Comparison of ENCODE assay signal across 8 mouse cellular contexts in the genomic region with DNA sequence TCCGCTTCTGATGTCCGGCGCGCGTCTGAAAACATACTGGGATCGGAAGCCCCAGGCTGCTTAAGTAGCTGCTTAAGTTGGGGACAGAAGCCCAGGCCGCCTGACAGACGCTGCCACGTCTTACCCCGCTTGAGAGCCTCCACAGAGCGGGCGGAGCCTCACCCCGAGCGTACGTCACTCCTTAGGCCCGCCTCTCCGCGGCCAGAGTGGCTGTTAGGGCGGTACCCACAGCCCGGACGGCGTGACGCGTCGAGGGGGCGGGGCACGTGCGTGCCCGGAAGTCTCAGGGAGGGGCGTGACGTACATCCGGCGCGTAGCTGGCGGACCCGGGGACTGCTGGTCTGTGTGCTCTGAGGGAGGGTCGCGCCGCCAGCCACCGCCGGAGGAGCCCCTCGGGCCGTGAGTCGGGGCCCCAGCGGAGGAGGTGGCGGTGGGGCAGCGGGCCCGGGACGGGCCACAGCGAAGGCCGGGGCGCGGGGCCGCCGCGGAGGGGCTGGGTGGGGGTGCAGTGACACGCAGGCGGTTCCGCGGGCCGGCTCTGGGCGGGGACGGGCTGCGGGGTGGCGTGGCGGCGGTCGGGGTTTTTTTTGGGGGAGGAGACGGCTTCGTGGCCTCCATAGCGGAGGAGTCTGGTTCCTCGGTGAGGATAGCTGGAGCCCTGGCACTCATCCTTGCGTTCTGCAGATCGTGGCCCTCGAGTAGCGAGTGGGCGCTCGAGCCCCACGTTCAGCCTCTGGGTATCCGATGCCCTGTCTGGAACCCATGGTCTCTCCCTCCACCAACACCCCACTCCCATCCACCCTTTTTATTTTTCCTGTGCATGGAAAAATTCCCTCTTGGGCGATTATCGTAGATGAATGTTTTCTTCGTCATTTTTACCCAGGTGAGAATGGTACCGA. TPM values are rescaled to one million over a fixed set of nuclear protein-coding genes. Genes with fewer than 3 reads are reported as not detected.
DNase-seq lines count a peak whose midpoint lies in the region; ATAC-seq and TF ChIP-seq lines count a peak whose summit lies in the region.

A gene (plus strand): TSS at position 285 of the 899 bp plus-strand sequence.

- H3K27me3 ChIP-seq in embryonic facial prominence, embryonic 14.5 days (replicated peaks; ENCODE audit: control insufficient read depth, insufficient read depth, low read length): no peaks in the 10 kb centered on the region
- no peaks in the 10 kb centered on the region for H3K27me3 ChIP-seq in limb, embryonic 14.5 days (ENCODE audit: control insufficient read depth, insufficient read depth, low read length)
- no peaks in the 10 kb centered on the region for H3K27me3 ChIP-seq in midbrain, postnatal 0 days (ENCODE audit: insufficient read depth, low read length)

- peak; percentile 95 for DNase-seq in 3T3-L1 (ENCODE audit: low read depth, low spot score)
- peak; percentile 91 to 92 for DNase-seq in adrenal gland, postnatal 4 days (ENCODE audit: low spot score in 2 of 2)
- DNase-seq in embryonic facial prominence, embryonic 14.5 days (ENCODE audit: low spot score): peak; percentile 99
- peak; percentile 97 for DNase-seq in heart, adult 8-10 months (ENCODE audit: low spot score)
- DNase-seq in kidney, adult 9 months: peak; percentile 98
- DNase-seq in limb, embryonic 14.5 days (ENCODE audit: low spot score): peak; percentile 97
- peak; percentile 98 for DNase-seq in midbrain, postnatal 0 days (ENCODE audit: low spot score)
- DNase-seq in spleen, postnatal 14 days (ENCODE audit: low spot score in 2 of 2): peak; percentile 97 to 99

- peak; percentile 83; the same call in 1 of the 2 replicates for TF ChIP-seq POLR2A in limb, embryonic 14.5 days (IDR thresholded peaks at IDR 0.05; ENCODE audit: borderline replicate concordance, extremely low read depth, insufficient read depth, insufficient read length)

- peak within 1 kb of the TSS; percentile 92 for H3K27ac ChIP-seq in embryonic facial prominence, embryonic 14.5 days (replicated peaks; ENCODE audit: low read depth, low read length)
- H3K27ac ChIP-seq in limb, embryonic 14.5 days (replicated peaks; ENCODE audit: low read depth, low read length): peak within 1 kb of the TSS; percentile 92
- H3K27ac ChIP-seq in midbrain, postnatal 0 days (ENCODE audit: low read depth, low read length): peak within 1 kb of the TSS; percentile 83

- H3K4me3 ChIP-seq in embryonic facial prominence, embryonic 14.5 days (ENCODE audit: low read depth, low read length): peak within 1 kb of the TSS; percentile 92
- H3K4me3 ChIP-seq in limb, embryonic 14.5 days (replicated peaks; ENCODE audit: low read length): peak within 1 kb of the TSS; percentile 96
- peak within 1 kb of the TSS; percentile 92 for H3K4me3 ChIP-seq in midbrain, postnatal 0 days (ENCODE audit: low read depth, low read length)

- under 1% methylated on average over 44 of the region's 84 CpGs for WGBS in embryonic facial prominence, embryonic 14.5 days
- WGBS in limb, embryonic 14.5 days: under 1% methylated on average over 49 of the region's 84 CpGs
- WGBS in midbrain, postnatal 0 days: under 1% methylated on average over 62 of the region's 84 CpGs

- H3K4me1 ChIP-seq in embryonic facial prominence, embryonic 14.5 days (ENCODE audit: control insufficient read depth, insufficient read depth, low read length): peaks cover 11% of the 10 kb centered on the region; the same call in 1 of the 2 replicates
- peaks cover 7% of the 10 kb centered on the region for H3K4me1 ChIP-seq in limb, embryonic 14.5 days (ENCODE audit: control insufficient read depth, insufficient read depth, low read length)
- H3K4me1 ChIP-seq in midbrain, postnatal 0 days (ENCODE audit: insufficient read depth, low read length): peaks cover 3% of the 10 kb centered on the region; the same call in 1 of the 2 replicates

- H3K9ac ChIP-seq in embryonic facial prominence, embryonic 14.5 days (ENCODE audit: low read depth, low read length): peak within 1 kb of the TSS; percentile 97
- peak within 1 kb of the TSS; percentile 95 for H3K9ac ChIP-seq in limb, embryonic 14.5 days (ENCODE audit: low read depth, low read length, severe bottlenecking)
- peak within 1 kb of the TSS; percentile 90 for H3K9ac ChIP-seq in midbrain, postnatal 0 days (replicated peaks; ENCODE audit: low read length, poor library complexity, severe bottlenecking)

- TF ChIP-seq CTCF in midbrain, postnatal 0 days (IDR thresholded peaks at IDR 0.05): no peak

- H3K36me3 ChIP-seq in embryonic facial prominence, embryonic 14.5 days (ENCODE audit: control insufficient read depth, insufficient read depth, low read length): peaks cover 12% of the 10 kb centered on the region
- peaks cover 14% of the 10 kb centered on the region for H3K36me3 ChIP-seq in limb, embryonic 14.5 days (ENCODE audit: control insufficient read depth, insufficient read depth, low read length)
- peaks cover 7% of the 10 kb centered on the region for H3K36me3 ChIP-seq in midbrain, postnatal 0 days (ENCODE audit: insufficient read depth, low read length)

- no peaks in the 10 kb centered on the region for H3K9me3 ChIP-seq in embryonic facial prominence, embryonic 14.5 days (ENCODE audit: control insufficient read depth, low read length)
- H3K9me3 ChIP-seq in limb, embryonic 14.5 days (ENCODE audit: control insufficient read depth, low read length): no peaks in the 10 kb centered on the region
- H3K9me3 ChIP-seq in midbrain, postnatal 0 days (ENCODE audit: low read length): no peaks in the 10 kb centered on the region

- ATAC-seq in embryonic facial prominence, embryonic 14.5 days (ENCODE audit: low read depth): peak; percentile 100
- peak; percentile 99 for ATAC-seq in limb, embryonic 14.5 days (ENCODE audit: low FRiP score, low read depth)
- ATAC-seq in midbrain, postnatal 0 days (ENCODE audit: low FRiP score): peak; percentile 100

- H3K4me2 ChIP-seq in embryonic facial prominence, embryonic 14.5 days (ENCODE audit: low read depth, low read length): peak within 1 kb of the TSS; percentile 94
- peak within 1 kb of the TSS; percentile 77 for H3K4me2 ChIP-seq in limb, embryonic 14.5 days (replicated peaks; ENCODE audit: low read depth, low read length, severe bottlenecking)
- peak within 1 kb of the TSS; percentile 78 for H3K4me2 ChIP-seq in midbrain, postnatal 0 days (ENCODE audit: low read depth, low read length, poor library complexity, severe bottlenecking)

RNA-seq across cellular contexts. Expression of the gene that starts here (rescaled TPM):
- total RNA-seq in adrenal gland, postnatal 4 days (2021): 100 to 1,000 TPM; 184 to 192 TPM
- polyA plus RNA-seq in embryonic facial prominence, embryonic 14.5 days (2014; fragmentation: Nextera tagmentation; extraction: Ambion mirVana): 338 and 352 TPM in 2 replicates
- total RNA-seq in heart, adult 8-10 months (2022): 100 to 1,000 TPM; 159 to 182 (median 170) TPM
- polyA plus RNA-seq in limb, embryonic 14.5 days (2012; rRNA removed): 190 and 208 TPM in 2 replicates
- 326 and 337 TPM in 2 replicates for polyA plus RNA-seq in limb, embryonic 14.5 days (2014; fragmentation: Nextera tagmentation; extraction: Ambion mirVana)
- 141 and 167 TPM in 2 replicates for total RNA-seq in midbrain, postnatal 0 days (2014; rRNA removed)
- 192 and 197 TPM in 2 replicates for polyA plus RNA-seq in midbrain, postnatal 0 days (2015; fragmentation: Nextera tagmentation; extraction: Ambion mirVana)

Comparison
In these comparisons a context has a peak if more than half of its experiments do, and no peak if none do; other contexts are left out.
1. Peak in every context shown above with its lines: DNase-seq, ATAC-seq, H3K4me3 ChIP-seq and H3K27ac ChIP-seq.